Mouse (Mus musculus): ENCODE data around the gene Zfp579.

- TF ChIP-seq CTCF (IDR thresholded peaks at IDR 0.05) (peak; percentile 100), POLR2A (IDR thresholded peaks at IDR 0.05; ENCODE audit: insufficient read depth, low read depth, low read length) (no peak), EP300 (IDR thresholded peaks at IDR 0.05; ENCODE audit: insufficient read depth, low read depth, low read length) (0 out of 2 replicates have a peak, but pooled peaks have one; percentile 45)
Measured at GRCm38 (mm10) chr7:4938456-4938855, 57.5 kb downstream of the Zfp579 start.
